Mouse (Mus musculus): Measurements from ENCODE around the gene Lcp1. TPM values are rescaled to one million over a fixed set of nuclear protein-coding genes. Genes with fewer than 3 reads are reported as not detected.
A peak's percentile ranks its signal among the peaks of the same experiment; 100 is the strongest.

Lcp1 gene
- polyA plus RNA-seq, 1 experiment from 2014 or later = 16.4 TPM

DNA sequence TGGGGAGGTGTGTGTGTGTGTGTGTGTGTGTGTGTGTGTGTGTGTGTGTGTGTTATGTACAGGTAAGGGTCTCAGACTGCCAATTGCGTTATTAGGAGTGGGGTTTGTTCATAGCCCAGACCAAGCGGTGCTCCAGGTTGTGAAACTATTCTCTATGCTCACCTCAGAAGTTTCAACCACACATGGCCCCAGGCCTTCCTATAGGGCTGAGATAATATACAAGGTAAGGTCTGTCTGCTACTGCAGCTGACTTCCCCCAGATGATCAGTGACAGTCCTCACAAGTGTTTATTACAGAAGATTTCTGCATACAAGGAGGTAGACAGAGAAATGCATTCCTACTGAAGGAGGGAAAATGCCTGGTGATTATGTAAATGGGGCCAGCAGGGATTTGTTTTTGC is 87.9 kb downstream of the Lcp1 start:
- Histone ChIP-seq H3K27me3 (ENCODE audit: control insufficient read depth, insufficient read depth, low read length) (no peaks in the 10 kb centered on the region), H3K36me3 (replicated peaks; ENCODE audit: control insufficient read depth, insufficient read depth) (no peaks in the 10 kb centered on the region), H3K9ac (no peak overlapping the region), H3K4me2 (replicated peaks) (no peak overlapping the region), H3K4me1 (replicated peaks; ENCODE audit: control insufficient read depth, insufficient read depth, low read length) (peaks cover 2% of the 10 kb centered on the region; the same call in 1 of the 2 replicates), H3K9me3 (ENCODE audit: control insufficient read depth, low read length) (no peaks in the 10 kb centered on the region), H3K4me3 (replicated peaks; ENCODE audit: low read length) (no peak overlapping the region), H3K27ac (no peak overlapping the region)
- DNase-seq (ENCODE audit: low spot score) (no peak), ATAC-seq (ENCODE audit: low FRiP score) (0 out of 2 replicates have a peak, but pooled peaks have one; percentile 21)
- 84% methylated on average over 2 of the region's 2 CpGs for WGBS

DNA sequence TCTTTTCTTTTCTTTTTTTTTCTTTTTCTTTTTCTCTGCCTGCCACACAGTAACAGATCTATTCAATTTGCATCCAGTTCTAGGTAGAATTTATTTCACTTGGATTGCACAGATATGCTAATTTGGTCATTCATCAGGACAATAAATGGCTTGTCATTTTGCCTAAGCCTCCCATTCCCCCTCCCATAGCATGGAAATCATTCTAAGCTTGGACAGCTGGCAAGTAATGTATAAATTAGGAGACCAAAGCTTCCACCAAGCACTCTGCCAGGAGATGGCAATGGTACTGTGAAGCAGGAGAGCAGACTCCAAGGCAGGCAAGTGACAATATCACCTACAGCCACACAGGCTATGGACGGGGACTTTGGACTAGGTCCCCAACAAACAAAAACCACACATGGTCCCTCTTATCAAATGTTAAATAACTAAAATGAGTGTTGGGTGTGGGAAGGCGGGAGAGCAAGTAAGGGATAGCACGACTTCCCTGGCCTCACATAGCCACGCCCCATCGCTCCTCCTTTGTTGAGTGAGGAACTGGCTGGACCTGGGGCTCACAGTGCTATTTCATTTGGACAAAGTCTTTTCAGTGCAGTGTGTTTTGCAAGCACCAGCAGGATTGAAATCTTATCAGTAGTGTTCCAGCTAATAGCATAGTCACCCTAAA is 88.5 kb downstream of the Lcp1 start:
- WGBS = 72% methylated on average over 5 of the region's 5 CpGs
- peak; percentile 72; the same call in 1 of the 2 replicates for ATAC-seq (ENCODE audit: low FRiP score)

DNA sequence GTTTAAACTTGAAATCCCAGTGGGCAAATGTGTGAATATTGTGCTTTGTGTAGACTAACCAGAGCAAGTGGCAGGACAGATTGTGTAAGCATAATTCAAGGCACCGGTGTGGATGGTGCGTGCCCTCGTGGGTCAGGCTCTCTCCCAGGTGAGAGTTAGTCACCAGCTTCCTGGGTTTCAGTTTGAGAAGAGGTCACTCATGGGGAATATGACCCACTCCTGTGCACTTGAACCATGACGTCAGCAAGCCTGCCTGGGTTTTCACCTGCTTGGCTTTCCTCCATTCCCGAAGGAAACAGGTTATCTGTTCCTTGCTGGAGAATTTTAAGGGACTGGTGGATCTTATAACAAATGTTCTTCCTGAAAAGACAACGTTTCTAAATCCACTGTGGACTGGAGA is 91.5 kb downstream of the Lcp1 start:
- H3K27ac ChIP-seq = no peak overlapping the region
- no peaks in the 10 kb centered on the region; the same call in 1 of the 2 replicates for H3K4me1 ChIP-seq (replicated peaks; ENCODE audit: control insufficient read depth, insufficient read depth, low read length)
- no peak overlapping the region for H3K9ac ChIP-seq
- no peak overlapping the region for H3K4me3 ChIP-seq (replicated peaks; ENCODE audit: low read length)
- H3K4me2 ChIP-seq (replicated peaks) = no peak overlapping the region
- ATAC-seq (ENCODE audit: low FRiP score) (no peak), DNase-seq (ENCODE audit: low spot score) (no peak)
- no peaks in the 10 kb centered on the region for H3K9me3 ChIP-seq (ENCODE audit: control insufficient read depth, low read length)
- H3K36me3 ChIP-seq (replicated peaks; ENCODE audit: control insufficient read depth, insufficient read depth) = no peaks in the 10 kb centered on the region
- WGBS = 86% methylated on average over 6 of the region's 6 CpGs
- no peaks in the 10 kb centered on the region for H3K27me3 ChIP-seq (ENCODE audit: control insufficient read depth, insufficient read depth, low read length)

More for the DNA sequence above, 88.5 kb downstream of the Lcp1 start:
- peak; percentile 32 for DNase-seq (ENCODE audit: low spot score)
- no peaks in the 10 kb centered on the region for H3K27me3 ChIP-seq (ENCODE audit: control insufficient read depth, insufficient read depth, low read length)
- no peak overlapping the region for H3K9ac ChIP-seq
- no peaks in the 10 kb centered on the region for H3K9me3 ChIP-seq (ENCODE audit: control insufficient read depth, low read length)
- no peak overlapping the region for H3K4me3 ChIP-seq (replicated peaks; ENCODE audit: low read length)
- H3K4me2 ChIP-seq (replicated peaks) = no peak overlapping the region
- no peaks in the 10 kb centered on the region for H3K36me3 ChIP-seq (replicated peaks; ENCODE audit: control insufficient read depth, insufficient read depth)
- H3K4me1 ChIP-seq (replicated peaks; ENCODE audit: control insufficient read depth, insufficient read depth, low read length) = no peaks in the 10 kb centered on the region; the same call in 1 of the 2 replicates
- peak overlapping the region; percentile 10 for H3K27ac ChIP-seq

DNA sequence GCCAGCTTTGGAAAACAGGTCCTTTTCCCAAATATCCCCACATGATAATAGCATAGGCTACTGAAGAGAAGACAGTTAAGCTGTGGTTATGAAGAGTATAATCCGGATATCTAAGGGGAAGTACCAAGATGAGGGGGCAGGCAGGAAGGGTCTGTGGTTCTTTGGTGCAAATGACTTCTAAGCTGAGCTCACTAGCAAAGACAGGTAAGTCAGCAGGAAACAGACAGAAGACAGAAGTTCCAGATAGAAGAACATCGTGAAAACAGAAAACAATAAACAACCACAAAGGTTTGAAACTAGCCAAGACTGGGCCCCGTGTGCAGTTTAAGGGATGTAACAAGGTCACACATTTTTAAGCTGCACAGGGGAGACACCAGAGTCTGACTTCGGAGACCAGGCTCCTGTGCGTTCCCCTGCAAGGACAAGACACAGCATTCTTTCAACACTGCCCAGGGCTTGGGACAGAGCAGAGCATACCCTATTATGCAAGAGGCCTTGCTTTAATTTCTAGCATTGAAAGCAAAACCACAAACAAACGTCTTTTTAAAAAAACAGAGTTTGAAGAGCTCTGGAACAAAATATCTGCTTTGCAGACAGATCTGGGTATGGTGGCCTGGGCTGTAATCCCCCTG is 96.7 kb downstream of the Lcp1 start:
- Histone ChIP-seq H3K4me3 (replicated peaks; ENCODE audit: low read length) (no peak overlapping the region), H3K36me3 (replicated peaks; ENCODE audit: control insufficient read depth, insufficient read depth) (no peaks in the 10 kb centered on the region), H3K9me3 (ENCODE audit: control insufficient read depth, low read length) (no peaks in the 10 kb centered on the region), H3K9ac (no peak overlapping the region), H3K27ac (no peak overlapping the region), H3K27me3 (ENCODE audit: control insufficient read depth, insufficient read depth, low read length) (no peaks in the 10 kb centered on the region), H3K4me2 (replicated peaks) (no peak overlapping the region), H3K4me1 (replicated peaks; ENCODE audit: control insufficient read depth, insufficient read depth, low read length) (no peaks in the 10 kb centered on the region)
- WGBS = 81% methylated on average over 6 of the region's 6 CpGs
- ATAC-seq (ENCODE audit: low FRiP score) = no peak
- no peak for DNase-seq (ENCODE audit: low spot score)

DNA sequence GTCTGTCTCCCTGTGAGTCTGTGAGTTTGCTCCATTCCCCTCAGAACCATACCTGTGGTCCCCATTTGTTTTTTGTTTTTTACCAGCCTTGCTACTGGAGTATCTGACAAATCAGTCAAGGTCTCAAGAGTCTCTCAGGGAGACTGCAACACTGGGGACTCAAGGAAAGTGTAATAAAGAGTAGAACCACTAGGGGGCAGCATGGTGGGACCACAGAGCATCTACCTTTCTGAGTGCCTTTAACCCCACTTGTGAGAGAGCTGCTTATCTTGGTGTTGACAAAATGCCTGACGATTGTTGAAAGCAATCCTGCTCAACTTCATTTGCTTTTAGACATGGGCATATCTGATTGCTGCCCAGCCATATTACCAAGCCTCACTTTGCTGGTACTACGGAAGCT is 98.9 kb downstream of the Lcp1 start:
- Histone ChIP-seq H3K4me3 (replicated peaks; ENCODE audit: low read length) (no peak overlapping the region), H3K9me3 (ENCODE audit: control insufficient read depth, low read length) (no peaks in the 10 kb centered on the region), H3K36me3 (replicated peaks; ENCODE audit: control insufficient read depth, insufficient read depth) (no peaks in the 10 kb centered on the region), H3K4me2 (replicated peaks) (no peak overlapping the region), H3K27me3 (ENCODE audit: control insufficient read depth, insufficient read depth, low read length) (no peaks in the 10 kb centered on the region), H3K4me1 (replicated peaks; ENCODE audit: control insufficient read depth, insufficient read depth, low read length) (no peaks in the 10 kb centered on the region), H3K9ac (no peak overlapping the region), H3K27ac (no peak overlapping the region)
- DNase-seq (ENCODE audit: low spot score) = peak; percentile 28
- 67% methylated on average over 2 of the region's 2 CpGs for WGBS
- ATAC-seq (ENCODE audit: low FRiP score) = no peak

DNA sequence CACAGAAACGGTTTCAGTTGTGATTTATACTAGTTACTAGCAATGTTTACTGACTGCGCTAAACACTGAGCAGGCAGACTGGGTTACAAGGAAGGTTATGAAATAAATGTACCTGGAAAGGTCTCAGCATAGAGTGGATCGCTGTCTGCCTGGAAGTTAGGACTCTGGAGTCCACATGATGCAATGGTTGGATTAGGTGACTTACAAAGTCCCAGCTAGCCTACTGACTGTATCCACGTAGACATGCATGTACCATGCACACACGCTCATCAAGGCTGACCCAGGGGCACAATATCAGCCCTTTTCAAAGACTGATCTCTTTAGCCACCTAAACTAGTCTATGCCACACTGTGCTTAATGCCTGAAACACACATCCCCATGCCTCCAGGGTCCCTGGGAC is 102.2 kb downstream of the Lcp1 start:
- Histone ChIP-seq H3K4me3 (replicated peaks; ENCODE audit: low read length) (no peak overlapping the region), H3K4me2 (replicated peaks) (no peak overlapping the region), H3K27ac (no peak overlapping the region), H3K9me3 (ENCODE audit: control insufficient read depth, low read length) (no peaks in the 10 kb centered on the region), H3K27me3 (ENCODE audit: control insufficient read depth, insufficient read depth, low read length) (no peaks in the 10 kb centered on the region), H3K9ac (no peak overlapping the region), H3K4me1 (replicated peaks; ENCODE audit: control insufficient read depth, insufficient read depth, low read length) (peaks cover 11% of the 10 kb centered on the region; the same call in 1 of the 2 replicates), H3K36me3 (replicated peaks; ENCODE audit: control insufficient read depth, insufficient read depth) (no peaks in the 10 kb centered on the region)
- no peak for DNase-seq (ENCODE audit: low spot score)
- no peak for ATAC-seq (ENCODE audit: low FRiP score)
- 89% methylated on average over 5 of the region's 5 CpGs for WGBS

DNA sequence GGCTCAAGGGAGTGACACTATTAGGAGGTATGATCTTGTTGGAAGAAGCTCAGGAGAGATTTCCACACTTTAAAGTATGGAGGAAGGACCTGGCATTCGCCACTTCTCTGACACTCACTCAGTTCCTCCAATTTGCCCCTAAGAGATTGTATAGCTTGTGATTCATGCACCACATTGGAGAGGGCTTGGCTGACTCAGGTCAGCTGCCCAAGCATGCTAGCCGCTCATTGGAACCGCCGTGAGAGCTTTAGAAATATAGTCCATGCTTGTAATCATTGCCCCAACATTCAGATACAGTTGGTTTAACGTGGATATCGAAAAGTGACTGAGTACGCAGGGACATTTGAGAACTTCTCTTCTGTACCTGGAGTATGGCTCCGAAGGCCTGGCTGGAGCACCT is 104.7 kb downstream of the Lcp1 start:
- H3K4me2 ChIP-seq (replicated peaks) = peak overlapping the region; percentile 37
- no peak overlapping the region for H3K9ac ChIP-seq
- H3K9me3 ChIP-seq (ENCODE audit: control insufficient read depth, low read length) = no peaks in the 10 kb centered on the region
- H3K36me3 ChIP-seq (replicated peaks; ENCODE audit: control insufficient read depth, insufficient read depth) = no peaks in the 10 kb centered on the region
- peaks cover 11% of the 10 kb centered on the region; the same call in 1 of the 2 replicates for H3K4me1 ChIP-seq (replicated peaks; ENCODE audit: control insufficient read depth, insufficient read depth, low read length)
- H3K4me3 ChIP-seq (replicated peaks; ENCODE audit: low read length) = no peak overlapping the region
- no peaks in the 10 kb centered on the region for H3K27me3 ChIP-seq (ENCODE audit: control insufficient read depth, insufficient read depth, low read length)
- H3K27ac ChIP-seq = peak overlapping the region; percentile 33
- DNase-seq (ENCODE audit: low spot score) (no peak), ATAC-seq (ENCODE audit: low FRiP score) (peak; percentile 37; the same call in 1 of the 2 replicates)
- 75% methylated on average over 8 of the region's 8 CpGs for WGBS

DNA sequence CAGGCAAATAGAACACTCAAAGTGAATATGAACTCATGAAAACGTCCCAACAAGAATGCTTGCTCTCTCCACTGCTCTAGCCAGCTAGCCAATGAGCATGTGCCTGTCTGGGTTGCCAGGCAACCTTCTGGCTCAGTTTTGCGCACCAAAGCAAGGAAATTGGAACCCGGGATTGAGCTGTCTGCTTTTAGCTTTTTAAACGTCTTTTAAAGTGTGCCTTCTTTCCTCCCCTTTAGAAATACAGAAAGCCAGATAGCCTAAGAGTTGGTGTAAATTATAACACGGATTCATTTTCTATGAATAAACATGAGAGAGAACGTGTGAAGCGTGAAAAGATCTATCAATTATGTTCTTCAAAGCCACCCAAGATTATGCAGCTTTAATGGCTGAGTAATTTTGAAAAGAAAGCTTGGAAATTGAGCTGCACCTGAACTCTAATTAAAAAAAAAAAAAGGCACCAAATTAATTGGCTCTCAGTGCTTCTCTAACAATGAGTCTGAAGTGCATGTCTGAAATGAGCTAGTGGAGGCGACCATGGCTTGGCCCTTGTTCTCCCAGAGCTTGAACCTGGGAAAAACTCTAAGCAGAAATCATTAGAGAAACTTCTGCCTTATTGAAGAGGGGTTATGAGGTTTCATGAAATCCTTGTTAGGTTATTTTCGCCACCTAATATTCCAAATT is 105.2 kb downstream of the Lcp1 start:
- DNase-seq (ENCODE audit: low spot score) (peak; percentile 73), ATAC-seq (ENCODE audit: low FRiP score) (peak; percentile 83; the same call in 1 of the 2 replicates)
- 17% methylated on average over 9 of the region's 9 CpGs for WGBS
- peak overlapping the region; percentile 37 for H3K4me2 ChIP-seq (replicated peaks)
- H3K36me3 ChIP-seq (replicated peaks; ENCODE audit: control insufficient read depth, insufficient read depth) = no peaks in the 10 kb centered on the region
- peak overlapping the region; percentile 33 for H3K27ac ChIP-seq
- H3K4me1 ChIP-seq (replicated peaks; ENCODE audit: control insufficient read depth, insufficient read depth, low read length) = peaks cover 11% of the 10 kb centered on the region; the same call in 1 of the 2 replicates
- no peaks in the 10 kb centered on the region for H3K27me3 ChIP-seq (ENCODE audit: control insufficient read depth, insufficient read depth, low read length)
- H3K9me3 ChIP-seq (ENCODE audit: control insufficient read depth, low read length) = no peaks in the 10 kb centered on the region
- H3K4me3 ChIP-seq (replicated peaks; ENCODE audit: low read length) = no peak overlapping the region
- no peak overlapping the region for H3K9ac ChIP-seq

DNA sequence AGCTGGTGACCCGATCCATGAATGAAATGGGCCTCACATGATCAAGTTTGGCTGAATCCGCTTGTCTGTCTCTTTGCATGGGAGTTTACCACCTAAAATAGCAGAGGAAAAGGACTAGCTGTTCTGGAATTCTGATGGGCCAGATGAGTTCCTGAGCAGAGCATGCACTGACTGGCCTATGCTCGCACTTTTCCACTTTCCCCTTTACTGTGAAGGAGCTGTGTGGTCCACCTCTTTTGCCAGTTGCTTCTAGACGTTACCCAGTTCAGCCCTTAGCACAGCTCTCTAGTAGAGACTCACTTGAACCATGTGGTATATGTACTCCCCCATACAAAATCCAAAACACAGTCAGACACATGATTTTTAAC is 105.7 kb downstream of the Lcp1 start:
- no peaks in the 10 kb centered on the region for H3K9me3 ChIP-seq (ENCODE audit: control insufficient read depth, low read length)
- H3K4me3 ChIP-seq (replicated peaks; ENCODE audit: low read length) = no peak overlapping the region
- 0 out of 2 replicates have a peak overlapping the region, but pooled peaks have one; percentile 37 for H3K4me2 ChIP-seq (replicated peaks)
- no peaks in the 10 kb centered on the region for H3K36me3 ChIP-seq (replicated peaks; ENCODE audit: control insufficient read depth, insufficient read depth)
- peaks cover 11% of the 10 kb centered on the region; the same call in 1 of the 2 replicates for H3K4me1 ChIP-seq (replicated peaks; ENCODE audit: control insufficient read depth, insufficient read depth, low read length)
- ATAC-seq (ENCODE audit: low FRiP score) (no peak), DNase-seq (ENCODE audit: low spot score) (no peak)
- WGBS = 67% methylated on average over 4 of the region's 4 CpGs
- H3K9ac ChIP-seq = no peak overlapping the region
- no peaks in the 10 kb centered on the region for H3K27me3 ChIP-seq (ENCODE audit: control insufficient read depth, insufficient read depth, low read length)
- H3K27ac ChIP-seq = peak overlapping the region; percentile 33

Data from hindbrain, embryonic 14.5 days (tissue).